Mouse (Mus musculus) macrophage (primary cell): ENCODE measurements around the gene Aldh1a3. TPM values are rescaled to one million over a fixed set of nuclear protein-coding genes. Genes with fewer than 3 reads are reported as not detected.

Experiments used
- H3K27ac ChIP-seq: fragments of 350-480 bp; formaldehyde crosslinking; 2 replicates; pipeline ENCODE4 v1.9.0; 2021
- H3K36me3 ChIP-seq: fragments of 350-480 bp; formaldehyde crosslinking; 2 replicates; pipeline ENCODE4 v1.9.0; 2021; ENCODE audit errors: inconsistent target
- H3K4me3 ChIP-seq: fragments of 350-480 bp; formaldehyde crosslinking; 2 replicates; pipeline ENCODE4 v1.9.0; 2021; ENCODE audit errors: inconsistent target
- H3K79me2 ChIP-seq: fragments of 350-480 bp; formaldehyde crosslinking; 2 replicates; pipeline ENCODE4 v1.9.0; 2021; ENCODE audit errors: inconsistent target
- WGBS: methylation state at CpG from one replicate; pipeline ENCODE4 v1.1.7; 2026; ENCODE audit warnings: inconsistent platforms; ENCODE audit not compliant: missing documents; 5-methylcytosine and 5-hydroxymethylcytosine counted together
- polyA plus RNA-seq: library from polyadenylated mRNA; stranded (reverse); fragments of 250-400 nt; gene quantifications from 3 replicates; pipeline ENCODE4 v1.2.4, GENCODE M21; 2018; ENCODE audit warnings: inconsistent platforms

Aldh1a3 gene
- polyA plus RNA-seq, 1 experiment from 2014 or later: not detected

DNA sequence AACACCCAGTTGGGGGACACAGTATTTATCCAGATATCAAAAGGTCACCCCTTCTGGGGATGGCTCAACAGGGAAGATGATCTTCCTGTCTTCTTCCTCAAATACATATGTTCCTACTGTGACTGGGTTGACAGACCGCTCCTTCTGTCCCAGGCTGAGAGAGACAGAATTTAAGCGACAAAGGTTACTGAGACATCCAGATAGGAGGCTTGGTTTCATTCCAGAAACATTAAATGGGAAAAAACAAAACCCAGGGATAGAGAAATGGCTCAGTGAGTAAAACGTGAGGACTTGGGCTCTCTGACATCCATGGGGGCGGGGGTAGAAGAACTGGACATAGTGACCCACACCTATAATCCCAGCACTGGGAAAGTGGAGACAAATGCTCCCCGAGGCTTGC lies 24.4 kb downstream of the Aldh1a3 start:
- Histone ChIP-seq H3K4me3 (no peak overlapping the region), H3K79me2 (no peaks in the 10 kb centered on the region), H3K27ac (no peak overlapping the region), H3K36me3 (no peaks in the 10 kb centered on the region)
- WGBS: 98% methylated on average over 5 of the region's 5 CpGs

DNA sequence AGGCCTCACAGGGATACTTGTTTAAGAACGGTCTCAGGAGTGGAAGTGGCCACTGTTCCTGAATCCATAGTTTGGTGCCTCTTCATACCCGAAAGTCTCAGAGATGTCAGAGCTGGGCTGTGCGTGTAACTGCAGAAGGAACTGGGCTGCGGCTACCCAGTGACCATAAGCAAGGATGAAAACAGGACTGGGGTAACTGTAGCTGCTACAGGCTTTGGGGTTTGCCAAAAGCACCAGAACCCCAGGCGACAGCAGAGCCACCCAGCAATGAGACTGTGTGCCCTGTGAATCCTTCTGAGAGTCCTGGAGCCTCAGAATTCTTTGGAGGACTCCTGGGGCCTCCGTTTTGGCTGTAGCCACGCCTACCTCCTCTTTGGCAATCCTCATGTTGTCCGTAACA lies 25.7 kb downstream of the Aldh1a3 start:
- no peaks in the 10 kb centered on the region for H3K79me2 ChIP-seq
- H3K36me3 ChIP-seq: no peaks in the 10 kb centered on the region
- 73% methylated on average over 8 of the region's 8 CpGs for WGBS
- no peak overlapping the region for H3K4me3 ChIP-seq
- no peak overlapping the region for H3K27ac ChIP-seq

DNA sequence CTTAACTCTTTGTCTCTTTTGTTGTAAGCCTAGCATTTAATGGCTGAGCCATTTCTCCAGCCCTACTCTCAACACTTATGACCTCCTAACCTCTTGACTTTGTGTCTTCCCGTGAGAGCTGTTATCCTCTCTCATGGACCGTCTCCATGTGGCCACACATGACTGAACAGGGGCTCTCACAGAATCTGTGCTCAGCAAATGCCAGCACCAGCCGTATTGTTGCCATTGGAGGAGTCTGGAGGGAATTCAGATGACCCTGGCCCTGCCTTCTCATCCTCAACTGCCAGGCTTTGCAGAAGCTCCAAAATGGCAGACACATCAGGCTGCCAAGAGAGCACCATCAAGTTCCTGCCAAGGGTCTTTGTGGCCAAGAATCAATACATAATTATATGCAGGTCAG lies 30.0 kb downstream of the Aldh1a3 start:
- H3K27ac ChIP-seq: no peak overlapping the region
- H3K79me2 ChIP-seq: no peaks in the 10 kb centered on the region
- 100% methylated on average over 3 of the region's 3 CpGs for WGBS
- H3K36me3 ChIP-seq: no peaks in the 10 kb centered on the region
- no peak overlapping the region for H3K4me3 ChIP-seq

DNA sequence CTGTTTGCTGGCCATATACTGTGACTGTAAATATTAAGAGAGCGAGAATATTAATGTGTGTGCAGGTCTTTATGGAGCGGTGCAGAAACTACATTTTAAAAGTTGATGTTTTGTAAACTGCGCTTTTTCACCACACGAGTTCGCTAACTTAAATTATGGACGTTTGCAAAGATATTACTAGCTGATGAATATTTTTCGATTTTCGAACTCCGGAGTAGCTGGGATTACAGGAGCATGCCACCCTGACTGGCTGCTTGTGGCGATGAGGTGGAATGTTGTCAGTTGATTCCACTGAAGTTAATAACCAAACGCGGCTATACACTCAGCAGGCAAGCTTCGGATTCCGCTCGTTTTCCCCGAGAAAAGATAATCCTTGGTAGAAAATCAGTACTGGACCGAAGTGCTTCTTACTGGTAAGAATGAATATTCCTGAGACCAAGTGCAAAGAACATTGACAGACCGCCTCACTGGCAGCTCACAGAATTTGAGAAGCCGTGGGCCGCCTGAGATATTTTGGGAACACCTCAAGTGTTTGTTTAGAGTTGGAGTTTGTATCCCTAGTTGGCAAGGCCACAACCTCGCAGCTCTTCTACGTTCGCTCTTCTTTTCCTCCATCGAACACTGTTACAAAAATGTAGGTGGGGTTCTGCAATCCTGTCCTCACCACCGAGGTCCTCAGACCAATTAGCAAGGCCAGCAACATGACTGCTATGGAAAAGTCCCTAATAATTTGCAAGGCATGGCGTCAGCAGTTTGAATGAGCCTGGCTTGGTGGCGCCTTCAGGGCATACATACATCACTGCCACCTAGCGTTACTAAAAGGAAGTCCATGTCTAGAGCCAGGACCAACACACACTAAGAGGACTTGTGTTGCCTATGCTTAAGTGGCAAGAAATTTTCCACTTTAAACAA lies 38.4 kb downstream of the Aldh1a3 start:
- H3K4me3 ChIP-seq: peak overlapping the region; percentile 38
- WGBS: 21% methylated on average over 28 of the region's 28 CpGs

DNA sequence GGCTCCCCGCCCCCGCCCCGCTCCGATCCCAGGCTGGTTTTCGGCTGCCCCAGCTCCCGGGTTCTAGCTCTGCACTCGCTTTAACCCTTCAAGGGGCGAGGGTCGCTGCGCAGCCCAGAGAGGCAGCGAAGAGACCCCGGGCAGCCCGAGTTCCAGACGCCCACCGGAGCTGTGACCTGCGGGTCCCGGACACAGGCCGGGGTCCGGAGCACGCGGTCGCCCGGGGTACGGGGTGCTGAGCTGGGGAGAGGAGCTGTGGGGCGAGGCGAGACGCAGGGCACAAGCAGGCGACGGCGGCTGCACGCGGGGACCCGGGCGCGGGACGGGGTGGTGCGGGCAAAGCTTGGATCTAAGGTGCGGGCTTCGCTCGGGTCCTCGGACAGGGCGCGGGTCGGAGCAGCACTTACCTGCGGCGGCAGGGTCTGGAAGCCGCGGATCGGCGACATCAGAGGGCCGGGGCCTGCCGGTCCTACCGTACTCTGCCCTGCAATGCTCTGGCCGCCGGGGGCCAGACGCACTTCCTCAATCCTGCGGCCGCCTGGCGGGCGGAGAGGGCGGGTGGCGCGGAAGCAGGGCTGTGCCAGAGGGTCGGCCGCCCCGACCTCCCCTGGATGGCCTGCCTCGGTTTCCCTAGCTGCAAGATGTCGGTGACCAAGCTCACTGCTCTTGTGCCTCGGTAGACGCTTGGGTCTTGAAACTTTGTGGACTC lies 39.4 kb downstream of the Aldh1a3 start, which contains the start of gene Lrrk1:
TSS of gene Lrrk1 (minus strand) at position 538 of the 709 bp plus-strand sequence.
- WGBS: 2% methylated on average over 63 of the region's 70 CpGs
- H3K4me3 ChIP-seq: peak within 1 kb of the TSS; percentile 38
- no peaks in the 10 kb centered on the region for H3K36me3 ChIP-seq
- H3K27ac ChIP-seq: peak within 1 kb of the TSS; percentile 56
- H3K79me2 ChIP-seq: peaks cover 43% of the 10 kb centered on the region

More for the DNA sequence above, 38.4 kb downstream of the Aldh1a3 start:
- Histone ChIP-seq H3K36me3 (no peaks in the 10 kb centered on the region), H3K79me2 (peaks cover 34% of the 10 kb centered on the region), H3K27ac (peak overlapping the region; percentile 56)

DNA sequence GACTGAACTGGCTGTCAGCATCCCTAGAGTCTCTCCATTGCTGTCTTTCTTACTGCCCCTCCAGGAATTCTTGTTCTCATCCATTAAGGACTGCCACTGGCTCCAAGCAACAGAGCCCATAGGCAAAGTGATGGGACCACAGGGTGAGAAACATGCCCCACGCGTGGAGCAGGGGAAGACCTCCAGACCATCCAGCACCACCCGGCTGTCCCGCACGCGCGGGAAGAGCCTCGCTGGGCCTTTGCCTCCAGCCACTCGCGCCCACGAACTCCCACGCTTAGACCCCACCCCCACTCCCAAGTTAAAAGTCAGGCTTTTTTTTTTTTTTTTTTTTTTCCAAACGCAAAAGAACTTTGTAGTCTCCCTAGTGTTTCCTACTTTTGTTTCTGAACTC lies 39.9 kb downstream of the Aldh1a3 start:
- 8% methylated on average over 13 of the region's 13 CpGs for WGBS
- H3K79me2 ChIP-seq: peaks cover 48% of the 10 kb centered on the region
- H3K4me3 ChIP-seq: peak overlapping the region; percentile 38
- no peaks in the 10 kb centered on the region for H3K36me3 ChIP-seq
- no peak overlapping the region for H3K27ac ChIP-seq

DNA sequence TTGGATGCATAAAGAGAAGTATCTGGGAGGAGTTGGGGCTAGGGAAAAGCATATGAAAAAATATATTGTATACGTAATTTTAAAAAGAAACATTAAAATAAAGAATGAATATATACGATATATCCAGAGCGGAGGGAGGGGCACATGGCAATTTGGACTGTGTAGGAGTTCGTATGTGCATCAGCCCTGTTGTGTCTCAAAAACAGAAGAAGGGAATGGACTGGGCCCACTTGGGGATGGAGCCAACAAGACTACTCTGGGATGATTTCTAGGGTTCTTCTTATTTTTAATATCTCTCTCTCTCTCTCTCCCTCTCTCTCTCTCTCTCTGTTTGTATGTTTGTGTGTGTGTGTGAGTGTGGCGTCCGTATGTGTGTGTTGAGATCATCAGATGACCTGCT lies 40.9 kb downstream of the Aldh1a3 start:
- Histone ChIP-seq H3K4me3 (no peak overlapping the region), H3K79me2 (peaks cover 58% of the 10 kb centered on the region), H3K27ac (no peak overlapping the region), H3K36me3 (no peaks in the 10 kb centered on the region)
- WGBS: 96% methylated on average over 6 of the region's 6 CpGs

DNA sequence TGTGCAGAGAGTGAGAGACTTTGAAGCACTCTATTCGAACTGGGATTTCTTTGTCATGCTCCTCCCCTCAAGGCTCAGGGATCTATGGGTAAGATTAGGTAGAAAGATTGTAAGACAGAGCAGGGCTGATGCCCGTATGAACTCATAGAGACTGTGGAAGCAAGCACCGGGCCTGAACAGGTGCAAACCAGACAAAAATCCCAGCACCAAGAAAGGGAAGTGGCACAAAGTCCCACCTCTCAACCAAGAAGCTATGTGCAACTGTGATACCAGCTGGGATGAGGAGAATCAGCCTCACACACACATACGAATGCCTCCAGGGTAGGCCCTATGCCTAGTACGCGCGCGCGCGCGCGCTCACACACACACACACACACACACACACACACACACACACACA lies 41.5 kb downstream of the Aldh1a3 start:
- Histone ChIP-seq H3K27ac (no peak overlapping the region), H3K79me2 (peaks cover 61% of the 10 kb centered on the region), H3K4me3 (no peak overlapping the region), H3K36me3 (no peaks in the 10 kb centered on the region)
- WGBS: 56% methylated on average over 4 of the region's 12 CpGs

DNA sequence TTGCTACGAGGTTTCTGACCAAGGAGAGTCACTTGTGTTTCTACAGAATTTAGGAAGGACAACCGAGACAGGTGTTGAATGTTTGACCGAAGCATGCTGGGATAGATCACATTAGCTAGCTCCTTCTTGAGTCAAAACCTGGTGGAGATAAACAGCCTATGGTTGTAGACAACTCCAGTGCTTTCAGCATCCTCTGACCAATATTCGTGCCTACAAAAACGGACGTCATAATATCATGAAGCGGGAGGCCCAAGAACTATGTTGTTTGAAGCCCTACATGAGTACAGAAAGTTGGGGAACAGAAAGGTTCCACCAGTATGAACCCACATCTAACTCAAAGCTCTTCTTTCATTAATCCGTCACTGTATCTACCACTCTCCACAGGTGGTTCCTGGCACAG lies 42.4 kb downstream of the Aldh1a3 start:
- peak overlapping the region; percentile 31; the same call in 1 of the 2 replicates for H3K27ac ChIP-seq
- H3K36me3 ChIP-seq: peaks cover 8% of the 10 kb centered on the region; the same call in 1 of the 2 replicates
- H3K79me2 ChIP-seq: peaks cover 61% of the 10 kb centered on the region
- WGBS: 74% methylated on average over 8 of the region's 8 CpGs
- H3K4me3 ChIP-seq: no peak overlapping the region

DNA sequence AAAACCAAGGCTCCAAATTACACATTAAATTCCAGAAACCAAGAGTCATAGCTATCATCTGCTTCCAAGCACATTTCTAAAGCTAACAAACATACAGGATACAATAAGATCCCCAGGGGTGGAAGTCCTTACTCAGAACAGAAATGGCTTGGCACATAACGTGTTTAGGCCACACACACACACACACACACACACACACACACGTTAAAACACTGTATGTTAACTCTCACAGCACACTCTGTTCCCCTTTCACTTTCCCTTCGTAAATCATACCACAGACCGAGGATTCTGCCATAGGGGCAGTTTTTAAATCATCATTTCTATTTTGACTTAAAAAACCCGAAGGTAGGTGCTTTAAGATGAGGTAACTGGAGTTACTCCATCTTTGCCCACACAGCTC lies 43.1 kb downstream of the Aldh1a3 start:
- WGBS: 1% methylated on average over 5 of the region's 5 CpGs
- Histone ChIP-seq H3K4me3 (peak overlapping the region; percentile 8; the same call in 1 of the 2 replicates), H3K27ac (peak overlapping the region; percentile 31; the same call in 1 of the 2 replicates), H3K79me2 (peaks cover 65% of the 10 kb centered on the region), H3K36me3 (peaks cover 10% of the 10 kb centered on the region; the same call in 1 of the 2 replicates)

DNA sequence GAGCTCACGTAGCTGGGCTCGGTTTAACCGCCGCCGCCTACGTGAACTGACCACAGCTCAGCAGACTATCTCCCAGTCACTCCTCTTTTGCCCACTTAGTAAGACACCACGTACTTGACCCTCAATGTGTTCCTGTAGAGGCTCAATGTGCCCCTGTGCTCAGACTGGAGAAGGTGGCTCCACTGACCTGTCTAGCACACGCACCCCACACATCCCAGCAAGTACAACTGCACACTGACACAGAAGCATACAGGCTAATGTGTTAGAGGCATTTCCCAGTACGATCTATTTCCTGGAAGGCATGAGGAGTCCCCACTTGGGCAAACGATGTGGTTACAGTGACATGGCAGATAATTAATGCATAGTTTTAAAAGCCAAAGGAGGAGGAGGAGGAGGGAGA lies 50.8 kb downstream of the Aldh1a3 start:
- no peak overlapping the region for H3K4me3 ChIP-seq
- peaks cover 18% of the 10 kb centered on the region; the same call in 1 of the 2 replicates for H3K36me3 ChIP-seq
- no peak overlapping the region for H3K27ac ChIP-seq
- WGBS: 79% methylated on average over 10 of the region's 10 CpGs
- H3K79me2 ChIP-seq: peaks cover 59% of the 10 kb centered on the region; the same call in 1 of the 2 replicates

DNA sequence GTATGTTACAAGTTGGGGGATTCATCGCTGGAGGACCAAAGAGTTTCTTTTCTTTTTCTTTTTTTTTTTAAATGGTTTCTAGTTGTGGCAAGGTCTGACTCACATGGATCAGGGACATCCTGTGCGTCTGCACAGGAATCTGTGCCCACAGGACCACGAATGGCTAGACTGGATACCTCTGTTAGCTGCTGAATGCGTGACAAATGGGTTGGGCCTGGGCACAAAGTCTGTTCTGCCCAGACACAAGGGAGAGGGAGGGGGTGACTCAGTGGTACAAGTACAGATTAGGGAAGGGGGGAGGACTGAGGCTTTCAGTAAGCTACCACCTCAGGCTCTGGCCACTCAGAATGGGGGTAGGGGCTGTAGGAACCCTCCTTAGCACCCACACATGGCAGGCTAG lies 51.6 kb downstream of the Aldh1a3 start:
- Histone ChIP-seq H3K79me2 (peaks cover 55% of the 10 kb centered on the region; the same call in 1 of the 2 replicates), H3K4me3 (no peak overlapping the region), H3K27ac (no peak overlapping the region), H3K36me3 (peaks cover 18% of the 10 kb centered on the region; the same call in 1 of the 2 replicates)
- WGBS: 88% methylated on average over 4 of the region's 4 CpGs

DNA sequence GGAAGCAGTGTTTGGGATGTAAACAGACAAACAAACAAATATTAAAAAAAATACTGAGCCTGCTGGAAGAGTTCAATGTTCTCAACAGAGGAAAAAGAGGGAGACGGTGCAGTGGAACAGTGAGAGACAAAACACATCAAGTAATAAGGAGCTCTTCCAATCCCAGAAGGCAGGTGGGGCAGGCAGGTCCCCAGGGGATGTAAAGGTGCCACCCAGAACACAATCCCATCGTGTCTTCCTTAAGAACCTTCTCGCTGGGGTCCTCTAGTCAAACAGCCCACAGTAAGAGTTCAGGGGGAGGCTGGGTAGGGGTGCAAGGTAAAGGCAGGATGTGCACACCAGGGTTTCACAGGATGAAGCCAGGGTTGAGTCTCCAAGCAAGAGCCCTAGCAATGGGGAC lies 53.9 kb downstream of the Aldh1a3 start:
- 100% methylated on average over 3 of the region's 3 CpGs for WGBS
- H3K27ac ChIP-seq: no peak overlapping the region
- peaks cover 2% of the 10 kb centered on the region; the same call in 1 of the 2 replicates for H3K36me3 ChIP-seq
- peaks cover 45% of the 10 kb centered on the region; the same call in 1 of the 2 replicates for H3K79me2 ChIP-seq
- no peak overlapping the region for H3K4me3 ChIP-seq

DNA sequence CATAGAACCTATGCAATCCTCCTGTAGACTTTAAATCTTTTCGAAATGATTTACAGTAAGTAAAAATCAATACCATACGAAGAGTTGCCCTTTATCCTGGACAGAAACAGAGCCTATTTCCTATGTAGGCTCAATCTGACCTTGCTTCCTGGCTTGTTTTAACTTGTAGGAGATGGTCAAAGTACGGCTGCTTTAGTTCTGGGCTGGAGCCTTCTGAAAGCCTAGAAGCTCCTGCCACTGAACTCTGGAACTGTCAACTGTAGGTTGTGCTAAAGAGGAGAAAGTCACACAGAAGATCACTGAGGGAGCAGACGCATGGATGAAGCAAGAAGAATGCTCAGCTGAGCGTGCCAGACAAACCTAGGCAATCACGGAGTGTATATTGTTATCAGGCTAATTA lies 56.3 kb downstream of the Aldh1a3 start:
- no peak overlapping the region for H3K4me3 ChIP-seq
- peaks cover 54% of the 10 kb centered on the region; the same call in 1 of the 2 replicates for H3K79me2 ChIP-seq
- no peak overlapping the region for H3K27ac ChIP-seq
- WGBS: 94% methylated on average over 6 of the region's 6 CpGs
- H3K36me3 ChIP-seq: no peaks in the 10 kb centered on the region
